Mouse (Mus musculus) MEL (cell line): ENCODE measurements around the gene Bnipl. TPM values are rescaled to one million over a fixed set of nuclear protein-coding genes. Genes with fewer than 3 reads are reported as not detected.

ENCODE experiments used
- DNase-seq: peaks from one replicate; pipeline ENCODE4 v3.0.0; 2011; ENCODE audit warnings: low read depth, low spot score
- H3K27ac ChIP-seq: 2 replicates; pipeline ENCODE4 v1.5.1; 2012; ENCODE audit warnings: low read depth, mild to moderate bottlenecking, control low read depth, low read length, moderate library complexity; ENCODE audit not compliant: control insufficient read depth
- H3K27me3 ChIP-seq, 2 experiments: fragments of 150-350 bp in 1 of 2; sonication (generic) in 1 of 2; 2 replicates each; pipeline ENCODE4 v1.6.1; 2012; ENCODE audit warnings: low read length in 2 of 2, mild to moderate bottlenecking in 2 of 2, improper control_type of control experiment in 1 of 2, moderate library complexity in 1 of 2; ENCODE audit not compliant: insufficient read depth in 2 of 2, control insufficient read depth in 1 of 2
- H3K36me3 ChIP-seq, 2 experiments: 2 replicates each; pipeline ENCODE4 v1.6.1; 2012 to 2014; ENCODE audit warnings: low read length in 2 of 2, improper control_type of control experiment in 1 of 2, inconsistent platforms in 1 of 2, mild to moderate bottlenecking in 1 of 2; ENCODE audit not compliant: insufficient read depth in 2 of 2, control insufficient read depth in 1 of 2
- H3K4me1 ChIP-seq, 2 experiments: fragments of 150-350 bp in 1 of 2; sonication (generic) in 1 of 2; 2 replicates each; pipeline ENCODE4 v1.6.1; 2012; ENCODE audit warnings: low read length in 2 of 2, improper control_type of control experiment in 1 of 2, mild to moderate bottlenecking in 1 of 2; ENCODE audit not compliant: insufficient read depth in 2 of 2, control insufficient read depth in 1 of 2
- H3K4me3 ChIP-seq, 2 experiments: fragments of 150-350 bp in 1 of 2; sonication (generic) in 1 of 2; 2 replicates each; pipeline ENCODE4 v1.5.1; 2012; ENCODE audit warnings: low read depth in 2 of 2, low read length in 2 of 2, mild to moderate bottlenecking in 2 of 2, moderate library complexity in 2 of 2, control low read depth in 1 of 2, improper control_type of control experiment in 1 of 2; ENCODE audit not compliant: control insufficient read depth in 1 of 2, insufficient read depth in 1 of 2
- H3K79me2 ChIP-seq: 2 replicates; pipeline ENCODE4 v1.6.1; 2012; ENCODE audit warnings: mild to moderate bottlenecking, low read length, moderate library complexity; ENCODE audit not compliant: control insufficient read depth, poor library complexity, insufficient read depth
- H3K9ac ChIP-seq: 2 replicates; pipeline ENCODE4 v1.6.1; 2012; ENCODE audit warnings: low read depth, mild to moderate bottlenecking, control low read depth, low read length, moderate library complexity; ENCODE audit not compliant: control insufficient read depth, poor library complexity, severe bottlenecking
- H3K9me3 ChIP-seq: fragments of 150-350 bp; sonication (generic); replicated peaks from 2 replicates; pipeline ENCODE4 v1.6.1; 2012; ENCODE audit warnings: mild to moderate bottlenecking, low read length, improper control_type of control experiment, moderate library complexity; ENCODE audit not compliant: insufficient read depth
- BHLHE40 ChIP-seq: IDR thresholded peaks from 2 replicates; pipeline ENCODE4 v1.6.1; 2012; ENCODE audit warnings: low read depth, mild to moderate bottlenecking, inconsistent platforms, low read length, improper control_type of control experiment, borderline replicate concordance
- CHD1 ChIP-seq: IDR thresholded peaks from 2 replicates; pipeline ENCODE4 v1.6.1; 2012; ENCODE audit warnings: low read depth, mild to moderate bottlenecking, inconsistent platforms, low read length, improper control_type of control experiment
- CHD2 ChIP-seq: IDR thresholded peaks from 2 replicates; pipeline ENCODE4 v1.6.1; 2011; ENCODE audit warnings: low read length, improper control_type of control experiment
- CTCF ChIP-seq, 3 experiments: IDR thresholded peaks in 2 of 3; conservative IDR thresholded peaks in 1 of 3; 2 replicates each; pipeline ENCODE4 v1.5.1; 2011 to 2012; ENCODE audit warnings: low read length in 3 of 3, low read depth in 2 of 3, mild to moderate bottlenecking in 2 of 3, improper control_type of control experiment in 1 of 3, inconsistent platforms in 1 of 3, mixed read lengths in 1 of 3, moderate library complexity in 1 of 3; ENCODE audit not compliant: control insufficient read depth in 1 of 3, insufficient read depth in 1 of 3, poor library complexity in 1 of 3, severe bottlenecking in 1 of 3
- EP300 ChIP-seq, 2 experiments: IDR thresholded peaks; 2 replicates each; pipeline ENCODE4 v1.6.1; 2011; ENCODE audit warnings: improper control_type of control experiment in 2 of 2, low read length in 2 of 2, low read depth in 1 of 2, mild to moderate bottlenecking in 1 of 2
- ETS1 ChIP-seq: IDR thresholded peaks from 2 replicates; pipeline ENCODE4 v1.6.1; 2012; ENCODE audit warnings: low read depth, mild to moderate bottlenecking, inconsistent platforms, low read length, improper control_type of control experiment, moderate library complexity
- GABPA ChIP-seq: IDR thresholded peaks from 2 replicates; pipeline ENCODE4 v1.6.1; 2012; ENCODE audit warnings: low read depth, mild to moderate bottlenecking, inconsistent platforms, low read length, improper control_type of control experiment, moderate library complexity
- JUND ChIP-seq: IDR thresholded peaks from 2 replicates; pipeline ENCODE4 v1.6.1; 2011; ENCODE audit warnings: low read depth, mild to moderate bottlenecking, improper control_type of control experiment, low read length
- MAFK ChIP-seq: IDR thresholded peaks from 2 replicates; pipeline ENCODE4 v1.6.1; 2011; ENCODE audit warnings: low read depth, mild to moderate bottlenecking, low read length, improper control_type of control experiment, borderline replicate concordance
- MAZ ChIP-seq: IDR thresholded peaks from 2 replicates; pipeline ENCODE4 v1.6.1; 2012; ENCODE audit warnings: low read depth, mild to moderate bottlenecking, inconsistent platforms, low read length, improper control_type of control experiment
- MEF2A ChIP-seq: IDR thresholded peaks from 2 replicates; pipeline ENCODE4 v1.6.1; 2014; ENCODE audit warnings: low read depth, mild to moderate bottlenecking, inconsistent platforms, low read length, improper control_type of control experiment; ENCODE audit not compliant: poor library complexity, insufficient replicate concordance, severe bottlenecking; ENCODE audit errors: extremely low read depth
- MXI1 ChIP-seq: IDR thresholded peaks from 2 replicates; pipeline ENCODE4 v1.6.1; 2011; ENCODE audit warnings: mild to moderate bottlenecking, low read depth, low read length, improper control_type of control experiment
- MYC ChIP-seq: IDR thresholded peaks from 2 replicates; pipeline ENCODE4 v1.6.1; 2011; ENCODE audit warnings: low read depth, mild to moderate bottlenecking, low read length, improper control_type of control experiment, moderate library complexity
- NRF1 ChIP-seq: IDR thresholded peaks from 2 replicates; pipeline ENCODE4 v1.6.1; 2014; ENCODE audit warnings: low read depth, mild to moderate bottlenecking, inconsistent platforms, low read length, improper control_type of control experiment, moderate library complexity; ENCODE audit not compliant: poor library complexity, insufficient read depth, severe bottlenecking
- POLR2AphosphoS2 ChIP-seq: IDR thresholded peaks from 2 replicates; pipeline ENCODE4 v1.6.1; 2011; ENCODE audit warnings: low read length, improper control_type of control experiment
- POLR2AphosphoS5 ChIP-seq: IDR thresholded peaks from 2 replicates; pipeline ENCODE4 v1.6.1; 2012; ENCODE audit warnings: low read depth, borderline replicate concordance, mild to moderate bottlenecking, inconsistent platforms, low read length, moderate library complexity, mixed read lengths
- RCOR1 ChIP-seq: IDR thresholded peaks from 2 replicates; pipeline ENCODE4 v1.6.1; 2012; ENCODE audit warnings: low read depth, mild to moderate bottlenecking, inconsistent platforms, low read length, improper control_type of control experiment
- SIN3A ChIP-seq: IDR thresholded peaks from 2 replicates; pipeline ENCODE4 v1.6.1; 2012; ENCODE audit warnings: low read length, improper control_type of control experiment, inconsistent platforms
- SMC3 ChIP-seq: IDR thresholded peaks from 2 replicates; pipeline ENCODE4 v1.6.1; 2011; ENCODE audit warnings: low read depth, low read length, improper control_type of control experiment
- UBTF ChIP-seq: IDR thresholded peaks from 2 replicates; pipeline ENCODE4 v1.6.1; 2012; ENCODE audit warnings: low read depth, mild to moderate bottlenecking, inconsistent platforms, low read length, improper control_type of control experiment, moderate library complexity, borderline replicate concordance; ENCODE audit not compliant: insufficient read depth
- USF1 ChIP-seq: IDR thresholded peaks from 2 replicates; pipeline ENCODE4 v1.6.1; 2014; ENCODE audit warnings: low read depth, mild to moderate bottlenecking, inconsistent platforms, low read length, improper control_type of control experiment, moderate library complexity
- ZC3H11A ChIP-seq: IDR thresholded peaks from 2 replicates; pipeline ENCODE4 v1.6.1; 2012; ENCODE audit warnings: low read depth, mild to moderate bottlenecking, inconsistent platforms, low read length, improper control_type of control experiment
- ZKSCAN1 ChIP-seq: IDR thresholded peaks from 2 replicates; pipeline ENCODE4 v1.6.1; 2012; ENCODE audit warnings: low read depth, mild to moderate bottlenecking, inconsistent platforms, low read length, improper control_type of control experiment, moderate library complexity
- ZNF384 ChIP-seq: IDR thresholded peaks from 2 replicates; pipeline ENCODE4 v1.6.1; 2012; ENCODE audit warnings: low read depth, mild to moderate bottlenecking, inconsistent platforms, low read length, improper control_type of control experiment
- polyA plus RNA-seq, 2 experiments: library from polyadenylated mRNA; stranded (reverse) in 1 of 2; unstranded in 1 of 2; fragments of >175 nt in 1 of 2; fragments of >200 nt in 1 of 2; gene quantifications; 2 replicates each; pipeline versions ENCODE4 v1.2.1 to v1.2.4; 2012; ENCODE audit warnings: low replicate concordance in 2 of 2, low read depth in 1 of 2; ENCODE audit not compliant: insufficient read length in 2 of 2, insufficient read depth in 1 of 2, missing spikeins in 1 of 2
- total RNA-seq: library from RNA; depleted of rRNA; stranded (reverse); fragments of 300-350 nt; gene quantifications from 2 replicates; pipeline ENCODE4 v1.2.3, GENCODE M21; 2012

The Bnipl gene
- total and polyA plus RNA-seq, 3 experiments, result 0.19 to 0.43 TPM; not detected in 1

- peaks cover 6 to 25% of the 10 kb centered on the region in 2 experiments for H3K36me3 ChIP-seq
- H3K9ac ChIP-seq, result peak overlapping the region; percentile 82
- peak overlapping the region; percentile 65 for H3K27ac ChIP-seq
- TF ChIP-seq GABPA (no peak), SIN3A (no peak), CHD1 (no peak), SMC3 (no peak), POLR2AphosphoS2 (no peak), CHD2 (no peak), ETS1 (no peak), MAFK (no peak), POLR2AphosphoS5 (no peak), RCOR1 (no peak), MYC (no peak), MAZ (no peak), UBTF (no peak), BHLHE40 (no peak), MEF2A (no peak), ZKSCAN1 (no peak), EP300 (IDR thresholded peaks at IDR 0.05; ENCODE audit: low read depth in 1 of 2, low read length in 2 of 2) (no peak)
- no peaks in the 10 kb centered on the region for H3K27me3 ChIP-seq
- peak; percentile 55 for DNase-seq
- peak overlapping the region; percentile 41 to 74 for H3K4me3 ChIP-seq
- peaks cover 8 to 14% of the 10 kb centered on the region in 2 experiments for H3K4me1 ChIP-seq
- peaks cover 25% of the 10 kb centered on the region for H3K79me2 ChIP-seq
- H3K9me3 ChIP-seq, result no peaks in the 10 kb centered on the region
Observed at GRCm38 (mm10) chr3:95216655-95217254, 34.2 kb downstream of the Bnipl start.

DNA sequence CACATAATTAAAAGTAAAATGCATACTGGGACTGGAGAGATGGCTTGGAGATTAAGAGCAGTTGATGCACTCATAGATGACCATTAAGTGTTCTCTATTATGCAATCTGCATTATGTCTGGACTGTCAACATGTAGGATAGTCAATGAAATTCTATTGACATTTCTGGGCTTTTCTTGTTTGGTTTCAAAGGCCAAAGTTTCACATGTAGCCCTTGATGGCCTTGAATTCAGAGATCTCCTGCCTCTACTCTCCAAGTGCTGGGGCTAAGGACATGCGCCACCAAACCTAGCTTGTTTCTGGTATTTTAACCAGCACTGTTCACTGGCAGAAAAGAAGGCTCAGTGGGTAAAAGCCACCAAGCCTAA is 37.4 kb downstream of the Bnipl start:
- Histone ChIP-seq H3K36me3 (peaks cover 20 to 23% of the 10 kb centered on the region in 2 experiments), H3K27me3 (no peaks in the 10 kb centered on the region), H3K9me3 (no peaks in the 10 kb centered on the region), H3K27ac (no peak overlapping the region), H3K79me2 (peaks cover 32% of the 10 kb centered on the region), H3K4me1 (peaks cover 3 to 12% of the 10 kb centered on the region in 2 experiments; a peak in 3 of 4 replicates), H3K9ac (no peak overlapping the region)
- no peak for DNase-seq
- TF ChIP-seq CTCF (IDR thresholded peaks at IDR 0.05 in 2 of 3, conservative IDR thresholded peaks at IDR 0.05 in 1 of 3; ENCODE audit: control insufficient read depth in 1 of 3, insufficient read depth in 1 of 3, low read depth in 2 of 3, low read length in 3 of 3, poor library complexity in 1 of 3, severe bottlenecking in 1 of 3), result no peak
- no peak for TF ChIP-seq ZNF384
- no peak for TF ChIP-seq NRF1
- TF ChIP-seq MXI1, result no peak
- TF ChIP-seq ZC3H11A, result no peak
- no peak for TF ChIP-seq USF1
- TF ChIP-seq MAFK, result no peak
- no peak for TF ChIP-seq JUND
- no peak for TF ChIP-seq RCOR1
- TF ChIP-seq, all 39 proteins: peak for 0
- H3K4me3 ChIP-seq, result no peak overlapping the region
